In genomic region chr6:90484876-90485275, GRCm38 (mm10) we compare ENCODE assay signal across 23 mouse cellular contexts. TPM values are rescaled to one million over a fixed set of nuclear protein-coding genes. Genes with fewer than 3 reads are reported as not detected.
"Had no signal": no experiment of that assay in that cellular context is flagged by ENCODE, and none has a peak within 500 bp of the region (broad histone marks: within the 10 kb centered on the region; RNA-seq: fewer than 3 reads in every experiment).

No protein-coding gene starts in this region.

- H3K9ac ChIP-seq: limb, embryonic 13.5 days; liver, embryonic 12.5 days; liver, embryonic 15.5 days; lung, embryonic 15.5 days; midbrain, embryonic 13.5 days; neural tube, embryonic 12.5 days; neural tube, embryonic 15.5 days had no signal

- H3K27me3 ChIP-seq: limb, embryonic 13.5 days; liver, embryonic 12.5 days; liver, embryonic 15.5 days; lung, embryonic 15.5 days; midbrain, embryonic 13.5 days; neural tube, embryonic 12.5 days; neural tube, embryonic 15.5 days had no signal

- H3K4me1 ChIP-seq: liver, embryonic 12.5 days; liver, embryonic 15.5 days; lung, embryonic 15.5 days; midbrain, embryonic 10.5 days; midbrain, embryonic 13.5 days; neural tube, embryonic 12.5 days; neural tube, embryonic 15.5 days had no signal

- H3K4me3 ChIP-seq: limb, embryonic 10.5 days; limb, embryonic 13.5 days; liver, embryonic 12.5 days; liver, embryonic 15.5 days; lung, embryonic 15.5 days; megakaryocyte, embryonic 14.5 days; midbrain, embryonic 10.5 days; midbrain, embryonic 13.5 days; neural tube, embryonic 12.5 days; neural tube, embryonic 15.5 days had no signal

- H3K9me3 ChIP-seq: limb, embryonic 10.5 days; limb, embryonic 13.5 days; liver, embryonic 12.5 days; liver, embryonic 15.5 days; lung, embryonic 15.5 days; megakaryocyte, embryonic 14.5 days; midbrain, embryonic 10.5 days; midbrain, embryonic 13.5 days; neural tube, embryonic 12.5 days; neural tube, embryonic 15.5 days had no signal

- ATAC-seq: liver, embryonic 12.5 days; midbrain, embryonic 13.5 days had no signal

- H3K36me3 ChIP-seq: limb, embryonic 10.5 days; limb, embryonic 13.5 days; liver, embryonic 12.5 days; liver, embryonic 15.5 days; lung, embryonic 15.5 days; midbrain, embryonic 10.5 days; midbrain, embryonic 13.5 days; neural tube, embryonic 12.5 days; neural tube, embryonic 15.5 days had no signal

- DNase-seq: kidney, adult 18-20 months; kidney, postnatal 25 days; liver; lung, adult 18-20 months; lung, postnatal 10 days; lung, postnatal 36 days; right cerebral cortex, adult 18-20 months; right cerebral cortex, postnatal 25 days; thymus, adult 18-20 months; thymus, postnatal 36 days had no signal

- H3K4me2 ChIP-seq: limb, embryonic 13.5 days; liver, embryonic 12.5 days; liver, embryonic 15.5 days; lung, embryonic 15.5 days; midbrain, embryonic 13.5 days; neural tube, embryonic 12.5 days; neural tube, embryonic 15.5 days had no signal

- H3K27ac ChIP-seq: kidney, postnatal 0 days; limb, embryonic 10.5 days; limb, embryonic 13.5 days; liver, embryonic 12.5 days; liver, embryonic 15.5 days; lung, embryonic 15.5 days; midbrain, embryonic 10.5 days; midbrain, embryonic 13.5 days; neural tube, embryonic 12.5 days; neural tube, embryonic 15.5 days had no signal

RNA-seq across cellular contexts. Expression of gene Cfap100, which starts 56.3 kb away (rescaled TPM):
- polyA plus RNA-seq: liver, embryonic 12.5 days; liver, embryonic 15.5 days; small intestine, adult 2 months; spleen, adult 2 months had no signal
